Mouse (Mus musculus): ENCODE data around the gene Gopc. TPM values are rescaled to one million over a fixed set of nuclear protein-coding genes. Genes with fewer than 3 reads are reported as not detected.
"Not testable (repeated sequence)": the region's sequence is repeated elsewhere in the genome, so short reads cannot be mapped to it uniquely, and the experiment has no call there.

Gene Gopc
- polyA plus RNA-seq, 1 experiment from 2014 or later, result 5.0 TPM

GRCm38 (mm10) chr10:52343324-52343723 lies 38.6 kb downstream of the Gopc start:
- not testable (repeated sequence) for H3K36me3 ChIP-seq (ENCODE audit: control insufficient read depth, insufficient read depth); H3K9me3 ChIP-seq (replicated peaks; ENCODE audit: control insufficient read depth, low read length); H3K27ac ChIP-seq (ENCODE audit: low read length); H3K27me3 ChIP-seq (ENCODE audit: control insufficient read depth, insufficient read depth, low read depth, low read length); H3K9ac ChIP-seq (ENCODE audit: low read depth, low read length); ATAC-seq (ENCODE audit: low read depth); H3K4me3 ChIP-seq (ENCODE audit: low read depth, low read length); H3K4me1 ChIP-seq (ENCODE audit: control insufficient read depth, low read depth, low read length); H3K4me2 ChIP-seq (ENCODE audit: low read depth, low read length)
- WGBS (ENCODE audit: insufficient replicate concordance), result 81% methylated on average over 4 of the region's 4 CpGs

- Histone ChIP-seq H3K27me3 (ENCODE audit: control insufficient read depth, insufficient read depth, low read depth, low read length) (no peaks in the 10 kb centered on the region), H3K4me2 (ENCODE audit: low read depth, low read length) (no peak overlapping the region), H3K36me3 (ENCODE audit: control insufficient read depth, insufficient read depth) (no peaks in the 10 kb centered on the region), H3K4me3 (ENCODE audit: low read depth, low read length) (no peak overlapping the region), H3K27ac (ENCODE audit: low read length) (no peak overlapping the region), H3K9ac (ENCODE audit: low read depth, low read length) (no peak overlapping the region), H3K4me1 (ENCODE audit: control insufficient read depth, low read depth, low read length) (no peaks in the 10 kb centered on the region), H3K9me3 (replicated peaks; ENCODE audit: control insufficient read depth, low read length) (no peaks in the 10 kb centered on the region)
- 0% methylated on average over 1 of the region's 1 CpGs for WGBS (ENCODE audit: insufficient replicate concordance)
- ATAC-seq (ENCODE audit: low read depth), result no peak
Measured at GRCm38 (mm10) chr10:52331007-52331406, 50.9 kb downstream of the Gopc start.

- Histone ChIP-seq H3K27me3 (ENCODE audit: control insufficient read depth, insufficient read depth, low read depth, low read length) (no peaks in the 10 kb centered on the region), H3K4me2 (ENCODE audit: low read depth, low read length) (no peak overlapping the region), H3K4me1 (ENCODE audit: control insufficient read depth, low read depth, low read length) (no peaks in the 10 kb centered on the region), H3K27ac (ENCODE audit: low read length) (no peak overlapping the region), H3K36me3 (ENCODE audit: control insufficient read depth, insufficient read depth) (no peaks in the 10 kb centered on the region), H3K4me3 (ENCODE audit: low read depth, low read length) (no peak overlapping the region), H3K9me3 (replicated peaks; ENCODE audit: control insufficient read depth, low read length) (no peaks in the 10 kb centered on the region), H3K9ac (ENCODE audit: low read depth, low read length) (no peak overlapping the region)
- 75% methylated on average over 3 of the region's 3 CpGs for WGBS (ENCODE audit: insufficient replicate concordance)
- no peak for ATAC-seq (ENCODE audit: low read depth)
Measured at GRCm38 (mm10) chr10:52321918-52322317, 60.0 kb downstream of the Gopc start.

GRCm38 (mm10) chr10:52319506-52320286 lies 62.2 kb downstream of the Gopc start:
- WGBS (ENCODE audit: insufficient replicate concordance), result 86% methylated on average over 28 of the region's 28 CpGs
- Histone ChIP-seq H3K36me3 (ENCODE audit: control insufficient read depth, insufficient read depth) (no peaks in the 10 kb centered on the region), H3K9ac (ENCODE audit: low read depth, low read length) (no peak overlapping the region), H3K27me3 (ENCODE audit: control insufficient read depth, insufficient read depth, low read depth, low read length) (no peaks in the 10 kb centered on the region), H3K4me1 (ENCODE audit: control insufficient read depth, low read depth, low read length) (no peaks in the 10 kb centered on the region), H3K4me2 (ENCODE audit: low read depth, low read length) (no peak overlapping the region), H3K4me3 (ENCODE audit: low read depth, low read length) (no peak overlapping the region), H3K27ac (ENCODE audit: low read length) (no peak overlapping the region), H3K9me3 (replicated peaks; ENCODE audit: control insufficient read depth, low read length) (no peaks in the 10 kb centered on the region)
- no peak for ATAC-seq (ENCODE audit: low read depth)

GRCm38 (mm10) chr10:52309196-52309595 lies 72.7 kb downstream of the Gopc start:
- Histone ChIP-seq H3K4me3 (ENCODE audit: low read depth, low read length) (no peak overlapping the region), H3K27me3 (ENCODE audit: control insufficient read depth, insufficient read depth, low read depth, low read length) (no peaks in the 10 kb centered on the region), H3K27ac (ENCODE audit: low read length) (no peak overlapping the region), H3K4me1 (ENCODE audit: control insufficient read depth, low read depth, low read length) (no peaks in the 10 kb centered on the region), H3K9me3 (replicated peaks; ENCODE audit: control insufficient read depth, low read length) (no peaks in the 10 kb centered on the region), H3K9ac (ENCODE audit: low read depth, low read length) (no peak overlapping the region), H3K36me3 (ENCODE audit: control insufficient read depth, insufficient read depth) (no peaks in the 10 kb centered on the region; the same call in 1 of the 2 replicates), H3K4me2 (ENCODE audit: low read depth, low read length) (no peak overlapping the region)
- WGBS (ENCODE audit: insufficient replicate concordance), result 44% methylated on average over 8 of the region's 8 CpGs
- ATAC-seq (ENCODE audit: low read depth), result peak; percentile 64

GRCm38 (mm10) chr10:52304574-52304973 lies 77.3 kb downstream of the Gopc start:
- Histone ChIP-seq H3K9ac (ENCODE audit: low read depth, low read length) (no peak overlapping the region), H3K4me2 (ENCODE audit: low read depth, low read length) (no peak overlapping the region), H3K4me3 (ENCODE audit: low read depth, low read length) (no peak overlapping the region), H3K4me1 (ENCODE audit: control insufficient read depth, low read depth, low read length) (no peaks in the 10 kb centered on the region), H3K27ac (ENCODE audit: low read length) (no peak overlapping the region), H3K9me3 (replicated peaks; ENCODE audit: control insufficient read depth, low read length) (no peaks in the 10 kb centered on the region), H3K36me3 (ENCODE audit: control insufficient read depth, insufficient read depth) (no peaks in the 10 kb centered on the region), H3K27me3 (ENCODE audit: control insufficient read depth, insufficient read depth, low read depth, low read length) (no peaks in the 10 kb centered on the region)
- ATAC-seq (ENCODE audit: low read depth), result no peak
- 79% methylated on average over 7 of the region's 7 CpGs for WGBS (ENCODE audit: insufficient replicate concordance)

- ATAC-seq (ENCODE audit: low read depth), result no peak
- Histone ChIP-seq H3K9me3 (replicated peaks; ENCODE audit: control insufficient read depth, low read length) (no peaks in the 10 kb centered on the region), H3K27me3 (ENCODE audit: control insufficient read depth, insufficient read depth, low read depth, low read length) (no peaks in the 10 kb centered on the region), H3K4me2 (ENCODE audit: low read depth, low read length) (no peak overlapping the region), H3K27ac (ENCODE audit: low read length) (no peak overlapping the region), H3K36me3 (ENCODE audit: control insufficient read depth, insufficient read depth) (no peaks in the 10 kb centered on the region), H3K4me3 (ENCODE audit: low read depth, low read length) (no peak overlapping the region), H3K4me1 (ENCODE audit: control insufficient read depth, low read depth, low read length) (no peaks in the 10 kb centered on the region), H3K9ac (ENCODE audit: low read depth, low read length) (no peak overlapping the region)
Measured at GRCm38 (mm10) chr10:52302271-52302670, 79.7 kb downstream of the Gopc start.

- 71% methylated on average over 4 of the region's 4 CpGs for WGBS (ENCODE audit: insufficient replicate concordance)
- Histone ChIP-seq H3K4me1 (ENCODE audit: control insufficient read depth, low read depth, low read length) (no peaks in the 10 kb centered on the region), H3K36me3 (ENCODE audit: control insufficient read depth, insufficient read depth) (no peaks in the 10 kb centered on the region), H3K27ac (ENCODE audit: low read length) (no peak overlapping the region), H3K4me3 (ENCODE audit: low read depth, low read length) (no peak overlapping the region), H3K27me3 (ENCODE audit: control insufficient read depth, insufficient read depth, low read depth, low read length) (no peaks in the 10 kb centered on the region), H3K9ac (ENCODE audit: low read depth, low read length) (no peak overlapping the region), H3K4me2 (ENCODE audit: low read depth, low read length) (no peak overlapping the region), H3K9me3 (replicated peaks; ENCODE audit: control insufficient read depth, low read length) (no peaks in the 10 kb centered on the region)
- ATAC-seq (ENCODE audit: low read depth), result no peak
Measured at GRCm38 (mm10) chr10:52301766-52302165, 80.2 kb downstream of the Gopc start.

GRCm38 (mm10) chr10:52298568-52298967 lies 83.4 kb downstream of the Gopc start:
- not testable (repeated sequence) for H3K9me3 ChIP-seq (replicated peaks; ENCODE audit: control insufficient read depth, low read length); H3K4me2 ChIP-seq (ENCODE audit: low read depth, low read length); H3K27ac ChIP-seq (ENCODE audit: low read length); H3K4me1 ChIP-seq (ENCODE audit: control insufficient read depth, low read depth, low read length); ATAC-seq (ENCODE audit: low read depth); H3K4me3 ChIP-seq (ENCODE audit: low read depth, low read length); H3K36me3 ChIP-seq (ENCODE audit: control insufficient read depth, insufficient read depth); H3K27me3 ChIP-seq (ENCODE audit: control insufficient read depth, insufficient read depth, low read depth, low read length); H3K9ac ChIP-seq (ENCODE audit: low read depth, low read length)

All from liver, embryonic 16.5 days (tissue).